Mouse (Mus musculus) liver, postnatal 0 days (tissue): Measurements from ENCODE around the gene Casp7.

ENCODE experiments used
- CTCF ChIP-seq: sonication (generic); IDR thresholded peaks from 2 replicates; pipeline ENCODE4 v1.5.1; 2016; ENCODE audit warnings: antibody characterized with exemption, low read depth
- EP300 ChIP-seq: IDR thresholded peaks from 2 replicates; pipeline ENCODE4 v1.6.1; 2016; ENCODE audit warnings: antibody characterized with exemption, low read depth, mild to moderate bottlenecking

DNA sequence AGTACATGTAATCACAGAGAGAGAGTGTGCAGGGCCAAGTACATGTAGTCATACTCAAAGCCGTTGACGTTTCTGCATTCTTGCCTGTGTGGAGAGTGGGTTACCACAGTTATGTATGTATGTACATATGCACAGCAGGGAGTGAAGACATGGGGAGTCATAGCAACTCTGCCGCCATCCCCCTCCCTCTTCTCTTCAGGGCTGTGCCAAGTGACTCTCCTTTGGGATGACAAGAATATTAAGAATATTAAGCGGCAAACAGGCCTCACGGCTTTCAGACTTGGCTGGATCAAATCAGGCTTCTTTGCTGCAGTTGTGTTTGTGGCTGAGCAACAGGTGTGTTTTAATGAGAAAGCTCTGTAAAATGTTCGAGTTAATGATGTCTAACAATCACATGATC lies 92.7 kb downstream of the Casp7 start:
- TF ChIP-seq CTCF (no peak), EP300 (no peak)
